In genomic region chr8:121152394-121152793, GRCm38 (mm10) we compare ENCODE assay signal across 11 mouse cellular contexts. TPM values are rescaled to one million over a fixed set of nuclear protein-coding genes. Genes with fewer than 3 reads are reported as not detected.
DNase-seq lines count a peak whose midpoint lies in the region; ATAC-seq and TF ChIP-seq lines count a peak whose summit lies in the region.
"Had no signal": no experiment of that assay in that cellular context is flagged by ENCODE, and none has a peak within 500 bp of the region (broad histone marks: within the 10 kb centered on the region; RNA-seq: fewer than 3 reads in every experiment).

No protein-coding gene starts in this region.

- no peaks in the 10 kb centered on the region for H3K27me3 ChIP-seq in kidney, embryonic 16.5 days (ENCODE audit: insufficient read depth, low read length)
- H3K27me3 ChIP-seq in heart, postnatal 0 days (ENCODE audit: control insufficient read depth, insufficient read depth, low read length), result 0 out of 2 replicates have a peak, but pooled peaks cover 6% of the 10 kb centered on the region

- ATAC-seq in kidney, embryonic 16.5 days (ENCODE audit: low FRiP score, low TSS enrichment), result no peak
- ATAC-seq in heart, postnatal 0 days (ENCODE audit: insufficient read depth, low read depth), result peak; percentile 66
- ATAC-seq in granulocyte monocyte progenitor cell, adult 5-6 weeks (replicated peaks; ENCODE audit: poor library complexity, severe bottlenecking), result no peak

- H3K36me3 ChIP-seq in kidney, embryonic 16.5 days (ENCODE audit: insufficient read depth, low read length), result no peaks in the 10 kb centered on the region
- no peaks in the 10 kb centered on the region for H3K36me3 ChIP-seq in heart, postnatal 0 days (replicated peaks; ENCODE audit: control insufficient read depth, insufficient read depth, low read length)
- H3K36me3 ChIP-seq: limb, embryonic 12.5 days had no signal

- H3K4me2 ChIP-seq in kidney, embryonic 16.5 days (replicated peaks; ENCODE audit: low read depth, low read length), result no peak overlapping the region
- no peak overlapping the region for H3K4me2 ChIP-seq in heart, postnatal 0 days (ENCODE audit: low read depth, low read length)
- H3K4me2 ChIP-seq: limb, embryonic 12.5 days had no signal

- H3K9ac ChIP-seq in kidney, embryonic 16.5 days (replicated peaks; ENCODE audit: low read length), result no peak overlapping the region
- H3K9ac ChIP-seq in heart, postnatal 0 days (replicated peaks; ENCODE audit: low read depth, low read length), result no peak overlapping the region
- H3K9ac ChIP-seq: limb, embryonic 12.5 days had no signal

- DNase-seq in kidney, postnatal 10 days, result peak; percentile 61
- peak; percentile 39 for DNase-seq in gastrocnemius, postnatal 25 days
- peak; percentile 52 for DNase-seq in heart, postnatal 0 days (ENCODE audit: low spot score)
- peak; percentile 68 for DNase-seq in lung, postnatal 36 days
- no peak for DNase-seq in thymus, postnatal 10 days (ENCODE audit: low spot score in 2 of 2)
- DNase-seq in ovary, postnatal 14 days (ENCODE audit: low spot score), result no peak
- DNase-seq: thymus, adult 2 months had no signal

- H3K27ac ChIP-seq in kidney, embryonic 16.5 days (ENCODE audit: low read length), result no peak overlapping the region
- no peak overlapping the region for H3K27ac ChIP-seq in heart, postnatal 0 days (ENCODE audit: low read depth)
- H3K27ac ChIP-seq: limb, embryonic 12.5 days; macrophage had no signal

- 51% methylated on average over 12 of the region's 12 CpGs for WGBS in kidney, embryonic 16.5 days
- 17% methylated on average over 12 of the region's 12 CpGs for WGBS in heart, postnatal 0 days

- H3K4me3 ChIP-seq in kidney, embryonic 16.5 days (ENCODE audit: low read length), result no peak overlapping the region
- H3K4me3 ChIP-seq in heart, postnatal 0 days (ENCODE audit: low read depth, low read length), result no peak overlapping the region
- H3K4me3 ChIP-seq: limb, embryonic 12.5 days had no signal

- no peak for TF ChIP-seq CTCF in heart, postnatal 0 days (IDR thresholded peaks at IDR 0.05; ENCODE audit: low read depth)

- no peak for TF ChIP-seq EP300 in heart, postnatal 0 days (IDR thresholded peaks at IDR 0.05; ENCODE audit: low read depth)

- H3K9me3 ChIP-seq in kidney, embryonic 16.5 days (ENCODE audit: low read length), result no peaks in the 10 kb centered on the region
- no peaks in the 10 kb centered on the region for H3K9me3 ChIP-seq in heart, postnatal 0 days (replicated peaks; ENCODE audit: control insufficient read depth, low read length)
- H3K9me3 ChIP-seq: limb, embryonic 12.5 days had no signal

- H3K4me1 ChIP-seq in kidney, embryonic 16.5 days (ENCODE audit: insufficient read depth, low read length), result peaks cover 9% of the 10 kb centered on the region
- peaks cover 4% of the 10 kb centered on the region; the same call in 1 of the 2 replicates for H3K4me1 ChIP-seq in heart, postnatal 0 days (ENCODE audit: control insufficient read depth, insufficient read depth)

RNA-seq across cellular contexts. Expression of gene Foxl1, which starts 24.7 kb away (rescaled TPM):
- 6.5 and 6.7 TPM in 2 replicates for polyA plus RNA-seq in kidney, embryonic 16.5 days (2015; fragmentation: Nextera tagmentation; extraction: Ambion mirVana)
- total RNA-seq in gastrocnemius, postnatal 25 days (2021), result not detected
- total RNA-seq in heart, postnatal 0 days (2014; rRNA removed; ENCODE audit: low replicate concordance), result 0.35 and 1.9 TPM in 2 replicates
- polyA plus RNA-seq in heart, postnatal 0 days (2015; fragmentation: Nextera tagmentation; extraction: Ambion mirVana), result 0.12 and 0.16 TPM in 2 replicates
- total RNA-seq in granulocyte monocyte progenitor cell, adult 5-6 weeks (2014; fragmentation: Nextera tagmentation), result not detected in 2 replicates
- not detected in 2 replicates for total RNA-seq in granulocyte monocyte progenitor cell, adult 5-6 weeks (2017)
- polyA plus RNA-seq: macrophage had no signal

RNA-seq across cellular contexts. Expression of gene Foxc2, which starts 36.4 kb away (rescaled TPM):
- polyA plus RNA-seq in kidney, embryonic 16.5 days (2015; fragmentation: Nextera tagmentation; extraction: Ambion mirVana), result 24.9 and 27.3 TPM in 2 replicates
- under 1 TPM; 0.41 to 0.54 TPM for total RNA-seq in gastrocnemius, postnatal 25 days (2021)
- total RNA-seq in heart, postnatal 0 days (2014; rRNA removed; ENCODE audit: low replicate concordance), result 6.6 and 16.4 TPM in 2 replicates
- 2.5 and 3.3 TPM in 2 replicates for polyA plus RNA-seq in heart, postnatal 0 days (2015; fragmentation: Nextera tagmentation; extraction: Ambion mirVana)
- total RNA-seq in granulocyte monocyte progenitor cell, adult 5-6 weeks (2014; fragmentation: Nextera tagmentation), result not detected in 2 replicates
- not detected in 2 replicates for total RNA-seq in granulocyte monocyte progenitor cell, adult 5-6 weeks (2017)
- polyA plus RNA-seq: macrophage had no signal

RNA-seq across cellular contexts. Expression of gene Mthfsd, which starts 44.2 kb away (rescaled TPM):
- 75.7 and 81.1 TPM in 2 replicates for polyA plus RNA-seq in kidney, embryonic 16.5 days (2015; fragmentation: Nextera tagmentation; extraction: Ambion mirVana)
- total RNA-seq in gastrocnemius, postnatal 25 days (2021), result 10 to 100 TPM; 14.6 to 15.0 TPM
- 26.5 and 26.8 TPM in 2 replicates for total RNA-seq in heart, postnatal 0 days (2014; rRNA removed; ENCODE audit: low replicate concordance)
- polyA plus RNA-seq in heart, postnatal 0 days (2015; fragmentation: Nextera tagmentation; extraction: Ambion mirVana), result 22.7 and 24.3 TPM in 2 replicates
- total RNA-seq in granulocyte monocyte progenitor cell, adult 5-6 weeks (2014; fragmentation: Nextera tagmentation), result 38.9 and 45.1 TPM in 2 replicates
- total RNA-seq in granulocyte monocyte progenitor cell, adult 5-6 weeks (2017), result 14.9 and 16.4 TPM in 2 replicates

Comparison
In these comparisons a context has a peak if more than half of its experiments do, and no peak if none do; other contexts are left out.
1. DNase-seq: peak in kidney, postnatal 10 days (single experiment), gastrocnemius, postnatal 25 days (single experiment), heart, postnatal 0 days (single experiment) and lung, postnatal 36 days (single experiment); none in thymus, postnatal 10 days (0 of 2) and ovary, postnatal 14 days (single experiment).